Mouse (Mus musculus) ovary, postnatal 36 days (tissue): ENCODE results near the gene Mc1r.
A peak's percentile ranks its signal among the peaks of the same experiment; 100 is the strongest.

Experiments used
- DNase-seq: peaks from one replicate; pipeline ENCODE4 v3.0.0; 2022; ENCODE audit warnings: low spot score, mixed read lengths

Gene Mc1r

GRCm38 (mm10) chr8:123406786-123407185 is at the start of gene Mc1r:
TSS of gene Mc1r (plus strand) at chr8:123407107.
- DNase-seq: peak; percentile 54

- peak; percentile 67 for DNase-seq
These were observed 45.7 kb upstream of the Mc1r start for GRCm38 (mm10) chr8:123361082-123361739.

GRCm38 (mm10) chr8:123373403-123374238 is 33.3 kb upstream of the Mc1r start, which contains the start of gene Tcf25:
TSS of gene Tcf25 (plus strand) at chr8:123373753.
- peak; percentile 95 for DNase-seq

- peak; percentile 93 for DNase-seq
These were observed 32.7 kb upstream of the Mc1r start for GRCm38 (mm10) chr8:123374239-123374578.

GRCm38 (mm10) chr8:123375701-123376100 is 31.2 kb upstream of the Mc1r start:
- DNase-seq: no peak

- no peak for DNase-seq
These were observed 30.8 kb upstream of the Mc1r start for GRCm38 (mm10) chr8:123376106-123376505.

- DNase-seq: no peak
These were observed 25.2 kb upstream of the Mc1r start for GRCm38 (mm10) chr8:123381711-123382110.

GRCm38 (mm10) chr8:123382516-123382915 is 24.4 kb upstream of the Mc1r start:
- DNase-seq: no peak

- no peak for DNase-seq
These were observed 21.9 kb upstream of the Mc1r start for GRCm38 (mm10) chr8:123384883-123385540.

GRCm38 (mm10) chr8:123387041-123387440 is 19.9 kb upstream of the Mc1r start:
- DNase-seq: no peak

GRCm38 (mm10) chr8:123387801-123388200 is 19.1 kb upstream of the Mc1r start:
- no peak for DNase-seq

- no peak for DNase-seq
These were observed 17.9 kb upstream of the Mc1r start for GRCm38 (mm10) chr8:123389026-123389425.

- DNase-seq: no peak
These were observed 8.6 kb upstream of the Mc1r start for GRCm38 (mm10) chr8:123398308-123398707.

- DNase-seq: no peak
These were observed 5.0 kb upstream of the Mc1r start for GRCm38 (mm10) chr8:123401936-123402335.

GRCm38 (mm10) chr8:123402730-123403326 is 4.1 kb upstream of the Mc1r start:
- no peak for DNase-seq

- DNase-seq: no peak
These were observed 2.4 kb upstream of the Mc1r start for GRCm38 (mm10) chr8:123404521-123404920.

- DNase-seq: no peak
These were observed 705 bp downstream of the Mc1r start for GRCm38 (mm10) chr8:123407612-123408011.

- DNase-seq: peak; percentile 55
These were observed 2.0 kb downstream of the Mc1r start for GRCm38 (mm10) chr8:123408586-123409544.

GRCm38 (mm10) chr8:123410049-123410587 is 3.2 kb downstream of the Mc1r start:
- no peak for DNase-seq

- no peak for DNase-seq
These were observed 3.9 kb downstream of the Mc1r start for GRCm38 (mm10) chr8:123410788-123411187.

GRCm38 (mm10) chr8:123411246-123411645 is 4.3 kb downstream of the Mc1r start, which contains the start of gene Tubb3:
TSS of gene Tubb3 (plus strand) at chr8:123411424.
- DNase-seq: peak; percentile 70
